Mouse (Mus musculus): ENCODE measurements around the gene Mtus2. TPM values are rescaled to one million over a fixed set of nuclear protein-coding genes. Genes with fewer than 3 reads are reported as not detected.

The Mtus2 gene
- polyA plus RNA-seq, 1 experiment, result not detected

- Histone ChIP-seq H3K4me3 (replicated peaks; ENCODE audit: control insufficient read depth, low read depth, low read length) (no peak overlapping the region), H3K27ac (ENCODE audit: control insufficient read depth, insufficient read depth, low read depth, low read length, poor library complexity) (no peak overlapping the region), H3K4me1 (ENCODE audit: control insufficient read depth, insufficient read depth, low read length) (no peaks in the 10 kb centered on the region)
- WGBS, result 32% methylated on average over 20 of the region's 20 CpGs
- TF ChIP-seq CTCF (IDR thresholded peaks at IDR 0.05; ENCODE audit: control insufficient read depth, insufficient read depth, low read length) (no peak), POLR2A (IDR thresholded peaks at IDR 0.05; ENCODE audit: borderline replicate concordance, control insufficient read depth, low read depth, low read length) (no peak)
Measured at GRCm38 (mm10) chr5:147992581-147993378, 35.7 kb downstream of the Mtus2 start.

- Histone ChIP-seq H3K4me1 (ENCODE audit: control insufficient read depth, insufficient read depth, low read length) (no peaks in the 10 kb centered on the region), H3K27ac (ENCODE audit: control insufficient read depth, insufficient read depth, low read depth, low read length, poor library complexity) (no peak overlapping the region), H3K4me3 (replicated peaks; ENCODE audit: control insufficient read depth, low read depth, low read length) (no peak overlapping the region)
- TF ChIP-seq CTCF (IDR thresholded peaks at IDR 0.05; ENCODE audit: control insufficient read depth, insufficient read depth, low read length) (no peak), POLR2A (IDR thresholded peaks at IDR 0.05; ENCODE audit: borderline replicate concordance, control insufficient read depth, low read depth, low read length) (no peak)
- 46% methylated on average over 4 of the region's 4 CpGs for WGBS
Measured at GRCm38 (mm10) chr5:148005263-148005662, 48.1 kb downstream of the Mtus2 start.

- Histone ChIP-seq H3K4me3 (replicated peaks; ENCODE audit: control insufficient read depth, low read depth, low read length) (no peak overlapping the region), H3K27ac (ENCODE audit: control insufficient read depth, insufficient read depth, low read depth, low read length, poor library complexity) (no peak overlapping the region), H3K4me1 (ENCODE audit: control insufficient read depth, insufficient read depth, low read length) (no peaks in the 10 kb centered on the region)
- TF ChIP-seq POLR2A (IDR thresholded peaks at IDR 0.05; ENCODE audit: borderline replicate concordance, control insufficient read depth, low read depth, low read length) (no peak), CTCF (IDR thresholded peaks at IDR 0.05; ENCODE audit: control insufficient read depth, insufficient read depth, low read length) (no peak)
- 75% methylated on average over 5 of the region's 5 CpGs for WGBS
Measured at GRCm38 (mm10) chr5:148012156-148012555, 55.0 kb downstream of the Mtus2 start.

GRCm38 (mm10) chr5:148014133-148014854 lies 57.2 kb downstream of the Mtus2 start:
- Histone ChIP-seq H3K4me1 (ENCODE audit: control insufficient read depth, insufficient read depth, low read length) (no peaks in the 10 kb centered on the region), H3K27ac (ENCODE audit: control insufficient read depth, insufficient read depth, low read depth, low read length, poor library complexity) (no peak overlapping the region), H3K4me3 (replicated peaks; ENCODE audit: control insufficient read depth, low read depth, low read length) (no peak overlapping the region)
- TF ChIP-seq CTCF (IDR thresholded peaks at IDR 0.05; ENCODE audit: control insufficient read depth, insufficient read depth, low read length), result no peak
- TF ChIP-seq POLR2A (IDR thresholded peaks at IDR 0.05; ENCODE audit: borderline replicate concordance, control insufficient read depth, low read depth, low read length), result no peak
- WGBS, result 59% methylated on average over 6 of the region's 6 CpGs

- H3K27ac ChIP-seq (ENCODE audit: control insufficient read depth, insufficient read depth, low read depth, low read length, poor library complexity), result no peak overlapping the region
- WGBS, result 61% methylated on average over 8 of the region's 8 CpGs
- H3K4me1 ChIP-seq (ENCODE audit: control insufficient read depth, insufficient read depth, low read length), result no peaks in the 10 kb centered on the region
- TF ChIP-seq POLR2A (IDR thresholded peaks at IDR 0.05; ENCODE audit: borderline replicate concordance, control insufficient read depth, low read depth, low read length) (no peak), CTCF (IDR thresholded peaks at IDR 0.05; ENCODE audit: control insufficient read depth, insufficient read depth, low read length) (no peak)
- no peak overlapping the region for H3K4me3 ChIP-seq (replicated peaks; ENCODE audit: control insufficient read depth, low read depth, low read length)
Measured at GRCm38 (mm10) chr5:148015383-148015782, 58.3 kb downstream of the Mtus2 start.

- Histone ChIP-seq H3K4me1 (ENCODE audit: control insufficient read depth, insufficient read depth, low read length) (no peaks in the 10 kb centered on the region), H3K27ac (ENCODE audit: control insufficient read depth, insufficient read depth, low read depth, low read length, poor library complexity) (no peak overlapping the region), H3K4me3 (replicated peaks; ENCODE audit: control insufficient read depth, low read depth, low read length) (no peak overlapping the region)
- TF ChIP-seq CTCF (IDR thresholded peaks at IDR 0.05; ENCODE audit: control insufficient read depth, insufficient read depth, low read length) (no peak), POLR2A (IDR thresholded peaks at IDR 0.05; ENCODE audit: borderline replicate concordance, control insufficient read depth, low read depth, low read length) (no peak)
- WGBS, result 90% methylated on average over 11 of the region's 11 CpGs
Measured at GRCm38 (mm10) chr5:148017371-148017770, 60.3 kb downstream of the Mtus2 start.

- H3K4me3 ChIP-seq (replicated peaks; ENCODE audit: control insufficient read depth, low read depth, low read length), result no peak overlapping the region
- no peak overlapping the region for H3K27ac ChIP-seq (ENCODE audit: control insufficient read depth, insufficient read depth, low read depth, low read length, poor library complexity)
- WGBS, result 84% methylated on average over 4 of the region's 4 CpGs
- no peaks in the 10 kb centered on the region for H3K4me1 ChIP-seq (ENCODE audit: control insufficient read depth, insufficient read depth, low read length)
- TF ChIP-seq CTCF (IDR thresholded peaks at IDR 0.05; ENCODE audit: control insufficient read depth, insufficient read depth, low read length), result no peak
- TF ChIP-seq POLR2A (IDR thresholded peaks at IDR 0.05; ENCODE audit: borderline replicate concordance, control insufficient read depth, low read depth, low read length), result no peak
Measured at GRCm38 (mm10) chr5:148022784-148023183, 65.7 kb downstream of the Mtus2 start.
